In genomic region chr9:108341139-108341475, GRCm38 (mm10) we compare ENCODE assay signal across 8 mouse cellular contexts. TPM values are rescaled to one million over a fixed set of nuclear protein-coding genes. Genes with fewer than 3 reads are reported as not detected.
DNase-seq lines count a peak whose midpoint lies in the region; ATAC-seq and TF ChIP-seq lines count a peak whose summit lies in the region.

No protein-coding gene starts in this region.

- peaks cover 20% of the 10 kb centered on the region for H3K4me1 ChIP-seq in forebrain, embryonic 12.5 days
- H3K4me1 ChIP-seq in forebrain, embryonic 14.5 days (ENCODE audit: control insufficient read depth, insufficient read depth, low read length), result peaks cover 6% of the 10 kb centered on the region; the same call in 1 of the 2 replicates
- H3K4me1 ChIP-seq in lung, embryonic 15.5 days, result peaks cover 37% of the 10 kb centered on the region
- H3K4me1 ChIP-seq in intestine, postnatal 0 days (replicated peaks; ENCODE audit: control insufficient read depth, insufficient read depth, low read length), result peaks cover 15% of the 10 kb centered on the region
- peaks cover 19% of the 10 kb centered on the region for H3K4me1 ChIP-seq in neural tube, embryonic 14.5 days (ENCODE audit: control insufficient read depth, insufficient read depth, low read length)

- no peak for DNase-seq in forebrain, embryonic 14.5 days (ENCODE audit: low spot score)
- DNase-seq in lung, postnatal 4 days, result no peak
- DNase-seq in urinary bladder, adult 18-20 months (ENCODE audit: low spot score in 2 of 2), result no peak
- no peak for DNase-seq in Muller cell, postnatal 12 days (ENCODE audit: inconsistent ontology term)

- WGBS in forebrain, embryonic 12.5 days, result 90% methylated on average over 5 of the region's 5 CpGs
- WGBS in forebrain, embryonic 14.5 days, result 91% methylated on average over 5 of the region's 5 CpGs
- WGBS in lung, embryonic 15.5 days, result 91% methylated on average over 5 of the region's 5 CpGs
- WGBS in intestine, postnatal 0 days, result 62% methylated on average over 5 of the region's 5 CpGs
- 87% methylated on average over 5 of the region's 5 CpGs for whole genome bisulfite sequencing in neural tube, embryonic 14.5 days

- TF ChIP-seq CTCF in intestine, postnatal 0 days (IDR thresholded peaks at IDR 0.05; ENCODE audit: low read depth), result no peak

- H3K4me3 ChIP-seq in forebrain, embryonic 12.5 days (replicated peaks), result no peak overlapping the region
- no peak overlapping the region for H3K4me3 ChIP-seq in forebrain, embryonic 14.5 days (ENCODE audit: low read depth, low read length)
- H3K4me3 ChIP-seq in lung, embryonic 15.5 days, result 0 out of 2 replicates have a peak overlapping the region, but pooled peaks have one; percentile 57
- peak overlapping the region; percentile 69; the same call in 1 of the 2 replicates for H3K4me3 ChIP-seq in intestine, postnatal 0 days (ENCODE audit: low read depth, low read length)
- H3K4me3 ChIP-seq in neural tube, embryonic 14.5 days (ENCODE audit: low read depth, low read length), result no peak overlapping the region

- H3K9me3 ChIP-seq in forebrain, embryonic 12.5 days, result no peaks in the 10 kb centered on the region
- H3K9me3 ChIP-seq in forebrain, embryonic 14.5 days (replicated peaks; ENCODE audit: control insufficient read depth, low read length), result no peaks in the 10 kb centered on the region
- no peaks in the 10 kb centered on the region for H3K9me3 ChIP-seq in lung, embryonic 15.5 days
- no peaks in the 10 kb centered on the region for H3K9me3 ChIP-seq in intestine, postnatal 0 days (ENCODE audit: control insufficient read depth)
- H3K9me3 ChIP-seq in neural tube, embryonic 14.5 days (ENCODE audit: control insufficient read depth, low read length), result no peaks in the 10 kb centered on the region

- no peaks in the 10 kb centered on the region for H3K27me3 ChIP-seq in forebrain, embryonic 12.5 days
- H3K27me3 ChIP-seq in forebrain, embryonic 14.5 days (replicated peaks; ENCODE audit: control insufficient read depth, insufficient read depth, low read length), result no peaks in the 10 kb centered on the region
- no peaks in the 10 kb centered on the region for H3K27me3 ChIP-seq in lung, embryonic 15.5 days
- no peaks in the 10 kb centered on the region for H3K27me3 ChIP-seq in intestine, postnatal 0 days (replicated peaks; ENCODE audit: control insufficient read depth, insufficient read depth, low read length)
- H3K27me3 ChIP-seq in neural tube, embryonic 14.5 days (ENCODE audit: control insufficient read depth, insufficient read depth, low read length), result no peaks in the 10 kb centered on the region

- no peak for ATAC-seq in forebrain, embryonic 12.5 days (ENCODE audit: low FRiP score)
- no peak for ATAC-seq in forebrain, embryonic 14.5 days
- no peak for ATAC-seq in lung, embryonic 15.5 days (ENCODE audit: borderline replicate concordance, extremely low read depth, low FRiP score, low TSS enrichment)
- no peak for ATAC-seq in intestine, postnatal 0 days
- ATAC-seq in neural tube, embryonic 14.5 days (ENCODE audit: low read depth), result no peak

- 0 out of 2 replicates have a peak overlapping the region, but pooled peaks have one; percentile 15 for H3K27ac ChIP-seq in forebrain, embryonic 12.5 days
- no peak overlapping the region for H3K27ac ChIP-seq in forebrain, embryonic 14.5 days (ENCODE audit: low read depth, low read length)
- H3K27ac ChIP-seq in lung, embryonic 15.5 days, result 0 out of 2 replicates have a peak overlapping the region, but pooled peaks have one; percentile 20
- peak overlapping the region; percentile 96 for H3K27ac ChIP-seq in intestine, postnatal 0 days (ENCODE audit: low read depth, low read length)
- H3K27ac ChIP-seq in neural tube, embryonic 14.5 days (ENCODE audit: low read depth, low read length), result no peak overlapping the region

- H3K4me2 ChIP-seq in forebrain, embryonic 12.5 days, result no peak overlapping the region
- no peak overlapping the region for H3K4me2 ChIP-seq in forebrain, embryonic 14.5 days (ENCODE audit: low read length)
- H3K4me2 ChIP-seq in lung, embryonic 15.5 days, result peak overlapping the region; percentile 79; the same call in 1 of the 2 replicates
- H3K4me2 ChIP-seq in intestine, postnatal 0 days (replicated peaks; ENCODE audit: low read depth), result peak overlapping the region; percentile 80
- H3K4me2 ChIP-seq in neural tube, embryonic 14.5 days (ENCODE audit: low read depth, low read length), result 0 out of 2 replicates have a peak overlapping the region, but pooled peaks have one; percentile 64

- no peak overlapping the region for H3K9ac ChIP-seq in forebrain, embryonic 12.5 days
- no peak overlapping the region for H3K9ac ChIP-seq in forebrain, embryonic 14.5 days (ENCODE audit: low read length)
- H3K9ac ChIP-seq in lung, embryonic 15.5 days, result no peak overlapping the region
- no peak overlapping the region for H3K9ac ChIP-seq in intestine, postnatal 0 days (ENCODE audit: low read depth, low read length)
- H3K9ac ChIP-seq in neural tube, embryonic 14.5 days (replicated peaks; ENCODE audit: low read depth, low read length), result no peak overlapping the region

- peaks cover 6% of the 10 kb centered on the region for H3K36me3 ChIP-seq in forebrain, embryonic 12.5 days (replicated peaks)
- H3K36me3 ChIP-seq in forebrain, embryonic 14.5 days (ENCODE audit: control insufficient read depth, insufficient read depth, low read length), result peaks cover 2% of the 10 kb centered on the region; the same call in 1 of the 2 replicates
- H3K36me3 ChIP-seq in lung, embryonic 15.5 days, result peaks cover 7% of the 10 kb centered on the region
- peaks cover 3% of the 10 kb centered on the region; the same call in 1 of the 2 replicates for H3K36me3 ChIP-seq in intestine, postnatal 0 days (ENCODE audit: control insufficient read depth, insufficient read depth)
- 0 out of 2 replicates have a peak, but pooled peaks cover 2% of the 10 kb centered on the region for H3K36me3 ChIP-seq in neural tube, embryonic 14.5 days (ENCODE audit: control insufficient read depth, insufficient read depth, low read length)

RNA-seq across cellular contexts. Expression of gene Gpx1, which starts 2.4 kb away (rescaled TPM):
- 574 and 659 TPM in 2 replicates for polyA plus RNA-seq in forebrain, embryonic 12.5 days (2016; fragmentation: Nextera tagmentation; extraction: Ambion mirVana)
- 455 and 521 TPM in 2 replicates for polyA plus RNA-seq in forebrain, embryonic 14.5 days (2014; fragmentation: Nextera tagmentation; extraction: Ambion mirVana)
- polyA plus RNA-seq in lung, embryonic 15.5 days (2015; fragmentation: Nextera tagmentation; extraction: Ambion mirVana), result 654 and 708 TPM in 2 replicates
- polyA plus RNA-seq in intestine, postnatal 0 days (2015; fragmentation: Nextera tagmentation; extraction: Ambion mirVana), result 997 and 1,037 TPM in 2 replicates
- 463 and 504 TPM in 2 replicates for polyA plus RNA-seq in neural tube, embryonic 14.5 days (2014; fragmentation: Nextera tagmentation; extraction: Ambion mirVana)

RNA-seq across cellular contexts. Expression of gene Usp4, which starts 6.5 kb away (rescaled TPM):
- 137 and 144 TPM in 2 replicates for polyA plus RNA-seq in forebrain, embryonic 12.5 days (2016; fragmentation: Nextera tagmentation; extraction: Ambion mirVana)
- 136 and 141 TPM in 2 replicates for polyA plus RNA-seq in forebrain, embryonic 14.5 days (2014; fragmentation: Nextera tagmentation; extraction: Ambion mirVana)
- polyA plus RNA-seq in lung, embryonic 15.5 days (2015; fragmentation: Nextera tagmentation; extraction: Ambion mirVana), result 99.6 and 107 TPM in 2 replicates
- polyA plus RNA-seq in intestine, postnatal 0 days (2015; fragmentation: Nextera tagmentation; extraction: Ambion mirVana), result 44.9 and 45.2 TPM in 2 replicates
- polyA plus RNA-seq in neural tube, embryonic 14.5 days (2014; fragmentation: Nextera tagmentation; extraction: Ambion mirVana), result 130 and 149 TPM in 2 replicates

RNA-seq across cellular contexts. Expression of gene Tcta, which starts 35.1 kb away (rescaled TPM):
- polyA plus RNA-seq in forebrain, embryonic 12.5 days (2016; fragmentation: Nextera tagmentation; extraction: Ambion mirVana), result 30.5 and 30.7 TPM in 2 replicates
- polyA plus RNA-seq in forebrain, embryonic 14.5 days (2014; fragmentation: Nextera tagmentation; extraction: Ambion mirVana), result 38.9 and 50.8 TPM in 2 replicates
- 29.6 and 35.5 TPM in 2 replicates for polyA plus RNA-seq in lung, embryonic 15.5 days (2015; fragmentation: Nextera tagmentation; extraction: Ambion mirVana)
- 48.6 and 50.4 TPM in 2 replicates for polyA plus RNA-seq in intestine, postnatal 0 days (2015; fragmentation: Nextera tagmentation; extraction: Ambion mirVana)
- polyA plus RNA-seq in neural tube, embryonic 14.5 days (2014; fragmentation: Nextera tagmentation; extraction: Ambion mirVana), result 55.2 and 60.8 TPM in 2 replicates

RNA-seq across cellular contexts. Expression of gene Rhoa, which starts 35.2 kb away (rescaled TPM):
- polyA plus RNA-seq in forebrain, embryonic 12.5 days (2016; fragmentation: Nextera tagmentation; extraction: Ambion mirVana), result 331 and 341 TPM in 2 replicates
- polyA plus RNA-seq in forebrain, embryonic 14.5 days (2014; fragmentation: Nextera tagmentation; extraction: Ambion mirVana), result 276 and 307 TPM in 2 replicates
- polyA plus RNA-seq in lung, embryonic 15.5 days (2015; fragmentation: Nextera tagmentation; extraction: Ambion mirVana), result 484 and 512 TPM in 2 replicates
- polyA plus RNA-seq in intestine, postnatal 0 days (2015; fragmentation: Nextera tagmentation; extraction: Ambion mirVana), result 313 and 315 TPM in 2 replicates
- 151 and 173 TPM in 2 replicates for polyA plus RNA-seq in neural tube, embryonic 14.5 days (2014; fragmentation: Nextera tagmentation; extraction: Ambion mirVana)

RNA-seq across cellular contexts. Expression of gene Amt, which starts 44.5 kb away (rescaled TPM):
- polyA plus RNA-seq in forebrain, embryonic 12.5 days (2016; fragmentation: Nextera tagmentation; extraction: Ambion mirVana), result 17.7 and 22.4 TPM in 2 replicates
- 13.2 and 13.4 TPM in 2 replicates for polyA plus RNA-seq in forebrain, embryonic 14.5 days (2014; fragmentation: Nextera tagmentation; extraction: Ambion mirVana)
- polyA plus RNA-seq in lung, embryonic 15.5 days (2015; fragmentation: Nextera tagmentation; extraction: Ambion mirVana), result 19.7 and 20.5 TPM in 2 replicates
- 4.5 and 4.8 TPM in 2 replicates for polyA plus RNA-seq in intestine, postnatal 0 days (2015; fragmentation: Nextera tagmentation; extraction: Ambion mirVana)
- polyA plus RNA-seq in neural tube, embryonic 14.5 days (2014; fragmentation: Nextera tagmentation; extraction: Ambion mirVana), result 24.7 and 27.9 TPM in 2 replicates

Comparison
In these comparisons a context has a peak if more than half of its experiments do, and no peak if none do; other contexts are left out.
1. H3K27ac ChIP-seq: peak in forebrain, embryonic 12.5 days (single experiment), lung, embryonic 15.5 days (single experiment) and intestine, postnatal 0 days (single experiment); none in forebrain, embryonic 14.5 days (single experiment) and neural tube, embryonic 14.5 days (single experiment).
2. H3K4me2 ChIP-seq: peak in lung, embryonic 15.5 days (single experiment), intestine, postnatal 0 days (single experiment) and neural tube, embryonic 14.5 days (single experiment); none in forebrain, embryonic 12.5 days (single experiment) and forebrain, embryonic 14.5 days (single experiment).
3. H3K4me3 ChIP-seq: peak in lung, embryonic 15.5 days (single experiment) and intestine, postnatal 0 days (single experiment); none in forebrain, embryonic 12.5 days (single experiment), forebrain, embryonic 14.5 days (single experiment) and neural tube, embryonic 14.5 days (single experiment).